Mouse (Mus musculus): ENCODE results near the gene Hipk4. TPM values are rescaled to one million over a fixed set of nuclear protein-coding genes. Genes with fewer than 3 reads are reported as not detected.

Gene Hipk4
- polyA plus RNA-seq, 1 experiment from 2014 or later = 0.67 TPM

- no peak overlapping the region for H3K4me3 ChIP-seq (replicated peaks; ENCODE audit: low read length)
- H3K27me3 ChIP-seq (replicated peaks; ENCODE audit: control insufficient read depth, insufficient read depth, low read length) = no peaks in the 10 kb centered on the region
- H3K9me3 ChIP-seq (ENCODE audit: control insufficient read depth, low read length) = no peaks in the 10 kb centered on the region
- H3K4me2 ChIP-seq (ENCODE audit: low read length) = no peak overlapping the region
- no peak for ATAC-seq
- 83% methylated on average over 2 of the region's 2 CpGs for WGBS
- no peak overlapping the region for H3K27ac ChIP-seq (ENCODE audit: low read length)
- H3K4me1 ChIP-seq (replicated peaks; ENCODE audit: control insufficient read depth, insufficient read depth, low read length) = peaks cover 14% of the 10 kb centered on the region
- no peak overlapping the region for H3K9ac ChIP-seq (replicated peaks; ENCODE audit: low read depth, low read length)
- H3K36me3 ChIP-seq (ENCODE audit: control insufficient read depth, insufficient read depth) = no peaks in the 10 kb centered on the region
Observed at GRCm38 (mm10) chr7:27510809-27511208, 12.3 kb upstream of the Hipk4 start.

GRCm38 (mm10) chr7:27514961-27515360 is 8.1 kb upstream of the Hipk4 start:
- no peaks in the 10 kb centered on the region for H3K27me3 ChIP-seq (replicated peaks; ENCODE audit: control insufficient read depth, insufficient read depth, low read length)
- no peaks in the 10 kb centered on the region for H3K9me3 ChIP-seq (ENCODE audit: control insufficient read depth, low read length)
- ATAC-seq = no peak
- H3K4me1 ChIP-seq (replicated peaks; ENCODE audit: control insufficient read depth, insufficient read depth, low read length) = no peaks in the 10 kb centered on the region
- H3K4me3 ChIP-seq (replicated peaks; ENCODE audit: low read length) = no peak overlapping the region
- H3K9ac ChIP-seq (replicated peaks; ENCODE audit: low read depth, low read length) = no peak overlapping the region
- 75% methylated on average over 9 of the region's 9 CpGs for WGBS
- H3K4me2 ChIP-seq (ENCODE audit: low read length) = no peak overlapping the region
- H3K36me3 ChIP-seq (ENCODE audit: control insufficient read depth, insufficient read depth) = no peaks in the 10 kb centered on the region
- no peak overlapping the region for H3K27ac ChIP-seq (ENCODE audit: low read length)

- Histone ChIP-seq H3K9me3 (ENCODE audit: control insufficient read depth, low read length) (no peaks in the 10 kb centered on the region), H3K4me2 (ENCODE audit: low read length) (no peak overlapping the region), H3K4me1 (replicated peaks; ENCODE audit: control insufficient read depth, insufficient read depth, low read length) (no peaks in the 10 kb centered on the region), H3K27ac (ENCODE audit: low read length) (no peak overlapping the region), H3K4me3 (replicated peaks; ENCODE audit: low read length) (no peak overlapping the region), H3K9ac (replicated peaks; ENCODE audit: low read depth, low read length) (no peak overlapping the region), H3K36me3 (ENCODE audit: control insufficient read depth, insufficient read depth) (no peaks in the 10 kb centered on the region), H3K27me3 (replicated peaks; ENCODE audit: control insufficient read depth, insufficient read depth, low read length) (no peaks in the 10 kb centered on the region)
- WGBS = 87% methylated on average over 9 of the region's 9 CpGs
- ATAC-seq = no peak
Observed at GRCm38 (mm10) chr7:27518314-27518713, 4.8 kb upstream of the Hipk4 start.

- no peak overlapping the region for H3K4me2 ChIP-seq (ENCODE audit: low read length)
- no peaks in the 10 kb centered on the region for H3K9me3 ChIP-seq (ENCODE audit: control insufficient read depth, low read length)
- H3K4me3 ChIP-seq (replicated peaks; ENCODE audit: low read length) = no peak overlapping the region
- H3K27ac ChIP-seq (ENCODE audit: low read length) = no peak overlapping the region
- no peaks in the 10 kb centered on the region for H3K27me3 ChIP-seq (replicated peaks; ENCODE audit: control insufficient read depth, insufficient read depth, low read length)
- no peak for ATAC-seq
- no peaks in the 10 kb centered on the region for H3K4me1 ChIP-seq (replicated peaks; ENCODE audit: control insufficient read depth, insufficient read depth, low read length)
- no peak overlapping the region for H3K9ac ChIP-seq (replicated peaks; ENCODE audit: low read depth, low read length)
- H3K36me3 ChIP-seq (ENCODE audit: control insufficient read depth, insufficient read depth) = no peaks in the 10 kb centered on the region
Observed at GRCm38 (mm10) chr7:27520104-27520503, 3.0 kb upstream of the Hipk4 start.

- ATAC-seq = no peak
- Histone ChIP-seq H3K9ac (replicated peaks; ENCODE audit: low read depth, low read length) (no peak overlapping the region), H3K36me3 (ENCODE audit: control insufficient read depth, insufficient read depth) (no peaks in the 10 kb centered on the region), H3K27me3 (replicated peaks; ENCODE audit: control insufficient read depth, insufficient read depth, low read length) (no peaks in the 10 kb centered on the region), H3K4me1 (replicated peaks; ENCODE audit: control insufficient read depth, insufficient read depth, low read length) (no peaks in the 10 kb centered on the region), H3K27ac (ENCODE audit: low read length) (no peak overlapping the region), H3K4me2 (ENCODE audit: low read length) (no peak overlapping the region), H3K9me3 (ENCODE audit: control insufficient read depth, low read length) (no peaks in the 10 kb centered on the region), H3K4me3 (replicated peaks; ENCODE audit: low read length) (no peak overlapping the region)
- 86% methylated on average over 1 of the region's 1 CpGs for WGBS
Observed at GRCm38 (mm10) chr7:27520599-27520998, 2.5 kb upstream of the Hipk4 start.

- ATAC-seq = no peak
- H3K36me3 ChIP-seq (ENCODE audit: control insufficient read depth, insufficient read depth) = no peaks in the 10 kb centered on the region
- H3K9me3 ChIP-seq (ENCODE audit: control insufficient read depth, low read length) = no peaks in the 10 kb centered on the region
- H3K4me1 ChIP-seq (replicated peaks; ENCODE audit: control insufficient read depth, insufficient read depth, low read length) = peaks cover 3% of the 10 kb centered on the region
- WGBS = 95% methylated on average over 13 of the region's 13 CpGs
- H3K4me2 ChIP-seq (ENCODE audit: low read length) = no peak overlapping the region
- no peak overlapping the region for H3K27ac ChIP-seq (ENCODE audit: low read length)
- no peak overlapping the region for H3K9ac ChIP-seq (replicated peaks; ENCODE audit: low read depth, low read length)
- no peak overlapping the region for H3K4me3 ChIP-seq (replicated peaks; ENCODE audit: low read length)
- no peaks in the 10 kb centered on the region for H3K27me3 ChIP-seq (replicated peaks; ENCODE audit: control insufficient read depth, insufficient read depth, low read length)
Observed at GRCm38 (mm10) chr7:27523805-27524204, 738 bp downstream of the Hipk4 start.

DNA sequence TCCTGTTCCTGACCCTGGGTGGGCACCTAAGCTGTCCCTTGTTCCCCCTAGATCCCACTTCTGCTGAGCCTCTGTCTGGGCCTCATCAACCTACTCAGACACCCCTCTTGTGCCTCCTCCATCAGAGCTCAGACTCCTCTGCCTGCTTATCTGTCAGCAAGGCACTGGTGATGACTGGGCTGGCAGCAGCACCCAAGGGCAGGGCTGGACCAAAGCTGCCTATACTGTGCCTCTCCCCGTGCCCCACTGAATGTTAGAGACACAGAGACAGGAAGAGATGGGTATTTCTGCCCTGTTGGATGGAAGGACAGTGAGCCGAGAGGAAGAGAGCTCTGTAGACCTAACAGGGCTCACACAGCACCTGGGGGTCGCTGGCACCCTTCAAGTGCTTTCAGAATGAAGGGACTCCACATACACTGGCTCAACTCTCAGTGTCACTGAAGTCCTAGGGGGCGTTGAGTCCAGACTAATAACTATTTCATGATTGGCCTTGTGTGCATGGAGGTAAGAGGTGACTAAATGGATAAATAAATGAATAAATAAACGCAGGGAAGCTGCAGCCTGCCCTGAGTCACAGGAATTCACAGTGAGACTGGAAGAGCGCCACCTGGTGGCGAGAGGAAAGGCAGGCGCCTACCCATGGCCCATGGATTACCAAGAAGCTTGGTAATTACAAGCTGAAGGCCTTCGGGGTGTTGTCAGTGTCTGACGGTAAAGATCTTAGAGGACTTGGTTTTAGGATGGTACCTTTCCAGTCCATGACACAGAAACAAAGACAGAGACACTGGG is 3.2 kb downstream of the Hipk4 start:
- ATAC-seq = peak; percentile 85
- WGBS = 27% methylated on average over 10 of the region's 10 CpGs
- Histone ChIP-seq H3K4me3 (replicated peaks; ENCODE audit: low read length) (no peak overlapping the region), H3K27ac (ENCODE audit: low read length) (no peak overlapping the region), H3K4me2 (ENCODE audit: low read length) (no peak overlapping the region), H3K9me3 (ENCODE audit: control insufficient read depth, low read length) (no peaks in the 10 kb centered on the region), H3K27me3 (replicated peaks; ENCODE audit: control insufficient read depth, insufficient read depth, low read length) (no peaks in the 10 kb centered on the region), H3K4me1 (replicated peaks; ENCODE audit: control insufficient read depth, insufficient read depth, low read length) (peaks cover 3% of the 10 kb centered on the region), H3K36me3 (ENCODE audit: control insufficient read depth, insufficient read depth) (peaks cover 2% of the 10 kb centered on the region; the same call in 1 of the 2 replicates), H3K9ac (replicated peaks; ENCODE audit: low read depth, low read length) (no peak overlapping the region)

DNA sequence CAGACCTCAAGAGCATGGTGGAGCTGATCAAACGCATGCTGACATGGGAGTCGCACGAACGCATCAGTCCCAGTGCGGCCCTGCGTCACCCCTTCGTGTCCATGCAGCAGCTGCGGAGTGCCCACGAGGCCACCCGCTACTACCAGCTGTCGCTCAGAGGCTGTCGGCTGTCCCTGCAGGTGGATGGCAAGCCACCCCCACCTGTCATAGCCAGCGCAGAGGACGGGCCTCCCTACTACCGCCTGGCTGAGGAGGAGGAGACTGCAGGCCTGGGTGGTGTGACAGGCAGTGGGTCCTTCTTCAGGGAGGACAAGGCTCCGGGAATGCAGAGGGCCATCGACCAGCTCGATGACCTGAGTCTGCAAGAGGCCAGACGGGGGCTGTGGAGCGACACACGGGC is 6.0 kb downstream of the Hipk4 start:
- peaks cover 3% of the 10 kb centered on the region for H3K4me1 ChIP-seq (replicated peaks; ENCODE audit: control insufficient read depth, insufficient read depth, low read length)
- peaks cover 12% of the 10 kb centered on the region for H3K36me3 ChIP-seq (ENCODE audit: control insufficient read depth, insufficient read depth)
- WGBS = 83% methylated on average over 21 of the region's 21 CpGs
- no peaks in the 10 kb centered on the region for H3K9me3 ChIP-seq (ENCODE audit: control insufficient read depth, low read length)
- ATAC-seq = no peak
- H3K4me3 ChIP-seq (replicated peaks; ENCODE audit: low read length) = no peak overlapping the region
- H3K27me3 ChIP-seq (replicated peaks; ENCODE audit: control insufficient read depth, insufficient read depth, low read length) = no peaks in the 10 kb centered on the region
- no peak overlapping the region for H3K4me2 ChIP-seq (ENCODE audit: low read length)
- H3K27ac ChIP-seq (ENCODE audit: low read length) = no peak overlapping the region
- H3K9ac ChIP-seq (replicated peaks; ENCODE audit: low read depth, low read length) = no peak overlapping the region

DNA sequence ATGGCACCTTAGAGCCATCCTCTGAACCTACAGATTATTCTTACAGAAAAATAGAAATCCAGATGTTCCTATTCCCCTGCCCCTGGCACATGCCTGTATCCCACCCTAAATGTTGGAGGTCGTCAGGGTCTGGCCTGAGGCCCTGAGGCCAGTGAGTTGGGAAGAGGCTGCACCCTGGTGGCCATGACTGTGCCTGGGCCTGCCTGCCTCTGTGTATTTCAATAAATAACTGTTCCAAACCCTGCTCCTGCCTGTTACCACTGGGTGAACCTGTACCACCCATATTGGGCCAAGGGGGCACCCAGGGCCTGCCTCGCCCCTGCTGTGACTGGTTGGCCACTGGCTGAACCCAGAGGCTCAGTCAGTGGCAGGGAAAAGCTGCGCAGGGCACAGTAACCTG is 7.9 kb downstream of the Hipk4 start:
- Histone ChIP-seq H3K4me1 (replicated peaks; ENCODE audit: control insufficient read depth, insufficient read depth, low read length) (peaks cover 3% of the 10 kb centered on the region), H3K9ac (replicated peaks; ENCODE audit: low read depth, low read length) (no peak overlapping the region), H3K4me3 (replicated peaks; ENCODE audit: low read length) (no peak overlapping the region), H3K4me2 (ENCODE audit: low read length) (no peak overlapping the region), H3K9me3 (ENCODE audit: control insufficient read depth, low read length) (no peaks in the 10 kb centered on the region), H3K36me3 (ENCODE audit: control insufficient read depth, insufficient read depth) (peaks cover 14% of the 10 kb centered on the region), H3K27ac (ENCODE audit: low read length) (no peak overlapping the region), H3K27me3 (replicated peaks; ENCODE audit: control insufficient read depth, insufficient read depth, low read length) (no peaks in the 10 kb centered on the region)
- WGBS = 74% methylated on average over 3 of the region's 3 CpGs
- ATAC-seq = no peak

DNA sequence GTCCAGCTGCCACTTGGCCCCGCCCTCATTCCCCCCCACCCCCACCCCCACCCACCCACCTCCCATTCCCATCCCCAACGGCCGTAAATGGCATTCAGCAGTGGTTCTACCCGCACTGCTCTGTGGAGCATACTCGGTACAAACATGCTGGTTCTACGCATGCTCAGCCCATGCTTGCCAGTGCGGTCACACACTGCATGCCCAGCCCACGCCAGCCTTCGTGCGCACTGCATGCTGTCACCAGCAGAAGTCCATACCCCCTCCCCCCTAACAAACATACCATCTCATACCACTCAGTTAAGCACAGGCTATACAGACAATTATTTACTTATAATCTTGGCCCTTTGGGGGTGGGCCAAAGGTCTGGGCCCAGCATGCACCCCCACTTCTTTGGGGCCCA is 8.6 kb downstream of the Hipk4 start:
- Histone ChIP-seq H3K36me3 (ENCODE audit: control insufficient read depth, insufficient read depth) (peaks cover 14% of the 10 kb centered on the region), H3K27me3 (replicated peaks; ENCODE audit: control insufficient read depth, insufficient read depth, low read length) (no peaks in the 10 kb centered on the region), H3K4me2 (ENCODE audit: low read length) (no peak overlapping the region), H3K9me3 (ENCODE audit: control insufficient read depth, low read length) (no peaks in the 10 kb centered on the region), H3K4me1 (replicated peaks; ENCODE audit: control insufficient read depth, insufficient read depth, low read length) (no peaks in the 10 kb centered on the region), H3K27ac (ENCODE audit: low read length) (no peak overlapping the region), H3K9ac (replicated peaks; ENCODE audit: low read depth, low read length) (no peak overlapping the region), H3K4me3 (replicated peaks; ENCODE audit: low read length) (no peak overlapping the region)
- no peak for ATAC-seq
- 89% methylated on average over 10 of the region's 10 CpGs for WGBS

Data from forebrain, embryonic 16.5 days (tissue).